Mouse (Mus musculus): ENCODE data around the gene Rabep2. TPM values are rescaled to one million over a fixed set of nuclear protein-coding genes. Genes with fewer than 3 reads are reported as not detected.
"Not testable (repeated sequence)": the region's sequence is repeated elsewhere in the genome, so short reads cannot be mapped to it uniquely, and the experiment has no call there.

Gene Rabep2
- polyA plus RNA-seq, 1 experiment from 2014 or later, result 7.1 TPM

- Histone ChIP-seq H3K4me1 (ENCODE audit: insufficient read depth) (no peaks in the 10 kb centered on the region), H3K9me3 (ENCODE audit: low read length) (no peaks in the 10 kb centered on the region), H3K4me3 (ENCODE audit: low read depth, low read length) (peak overlapping the region; percentile 99; the same call in 1 of the 2 replicates), H3K36me3 (replicated peaks; ENCODE audit: insufficient read depth, low read length) (no peaks in the 10 kb centered on the region; the same call in 1 of the 2 replicates), H3K27me3 (ENCODE audit: insufficient read depth, low read length) (no peaks in the 10 kb centered on the region), H3K9ac (replicated peaks) (0 out of 2 replicates have a peak overlapping the region, but pooled peaks have one; percentile 10), H3K27ac (ENCODE audit: low read depth) (peak overlapping the region; percentile 17), H3K4me2 (ENCODE audit: low read depth, low read length) (peak overlapping the region; percentile 52)
- ATAC-seq, result no peak
- TF ChIP-seq EP300 (IDR thresholded peaks at IDR 0.05; ENCODE audit: low read depth) (no peak), CTCF (IDR thresholded peaks at IDR 0.05; ENCODE audit: low read depth) (no peak)
- no peak for DNase-seq
- WGBS (ENCODE audit: insufficient replicate concordance), result 37% methylated on average over 6 of the region's 6 CpGs
These were observed 31.3 kb upstream of the Rabep2 start for GRCm38 (mm10) chr7:126397221-126397620.

GRCm38 (mm10) chr7:126397822-126398221, 30.7 kb upstream of the Rabep2 start:
- TF ChIP-seq EP300 (IDR thresholded peaks at IDR 0.05; ENCODE audit: low read depth) (no peak), CTCF (IDR thresholded peaks at IDR 0.05; ENCODE audit: low read depth) (no peak)
- no peaks in the 10 kb centered on the region for H3K4me1 ChIP-seq (ENCODE audit: insufficient read depth)
- ATAC-seq (no peak), DNase-seq (no peak)
- H3K4me2 ChIP-seq (ENCODE audit: low read depth, low read length), result no peak overlapping the region
- no peaks in the 10 kb centered on the region for H3K9me3 ChIP-seq (ENCODE audit: low read length)
- 64% methylated on average over 4 of the region's 4 CpGs for WGBS (ENCODE audit: insufficient replicate concordance)
- H3K36me3 ChIP-seq (replicated peaks; ENCODE audit: insufficient read depth, low read length), result no peaks in the 10 kb centered on the region; the same call in 1 of the 2 replicates
- no peak overlapping the region for H3K27ac ChIP-seq (ENCODE audit: low read depth)
- no peaks in the 10 kb centered on the region for H3K27me3 ChIP-seq (ENCODE audit: insufficient read depth, low read length)
- no peak overlapping the region for H3K9ac ChIP-seq (replicated peaks)
- no peak overlapping the region for H3K4me3 ChIP-seq (ENCODE audit: low read depth, low read length)

DNA sequence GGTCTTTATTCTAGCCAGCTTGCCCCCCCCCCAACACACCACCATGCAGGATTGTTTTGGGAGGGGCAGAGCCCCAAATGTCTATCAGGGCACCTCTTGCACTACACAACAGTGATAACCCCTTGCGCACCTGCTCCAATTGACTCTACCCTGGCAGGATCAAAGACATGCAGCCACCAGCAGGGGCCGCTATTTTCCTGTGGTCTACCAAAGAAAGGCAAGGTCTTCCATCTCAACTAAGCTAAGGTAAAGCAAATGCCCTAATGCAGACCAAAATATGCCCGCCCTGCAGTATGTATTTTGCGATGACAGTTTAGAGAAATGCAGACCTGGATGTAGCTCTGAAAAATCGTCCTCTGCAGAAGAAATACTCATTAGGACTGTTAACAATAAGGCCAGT, 29.0 kb upstream of the Rabep2 start:
- no peak for ATAC-seq
- no peak overlapping the region for H3K4me3 ChIP-seq (ENCODE audit: low read depth, low read length)

GRCm38 (mm10) chr7:126402518-126402917, 26.0 kb upstream of the Rabep2 start:
- H3K4me3 ChIP-seq (ENCODE audit: low read depth, low read length); H3K4me1 ChIP-seq (ENCODE audit: insufficient read depth); H3K4me2 ChIP-seq (ENCODE audit: low read depth, low read length); ATAC-seq; DNase-seq; H3K9me3 ChIP-seq (ENCODE audit: low read length); H3K36me3 ChIP-seq (replicated peaks; ENCODE audit: insufficient read depth, low read length); H3K27ac ChIP-seq (ENCODE audit: low read depth); H3K27me3 ChIP-seq (ENCODE audit: insufficient read depth, low read length); H3K9ac ChIP-seq (replicated peaks): not testable (repeated sequence)
- 70% methylated on average over 7 of the region's 8 CpGs for WGBS (ENCODE audit: insufficient replicate concordance)

More for the DNA sequence above, 29.0 kb upstream of the Rabep2 start:
- Histone ChIP-seq H3K27me3 (ENCODE audit: insufficient read depth, low read length) (no peaks in the 10 kb centered on the region), H3K4me1 (ENCODE audit: insufficient read depth) (no peaks in the 10 kb centered on the region), H3K9me3 (ENCODE audit: low read length) (no peaks in the 10 kb centered on the region), H3K36me3 (replicated peaks; ENCODE audit: insufficient read depth, low read length) (no peaks in the 10 kb centered on the region), H3K27ac (ENCODE audit: low read depth) (no peak overlapping the region), H3K4me2 (ENCODE audit: low read depth, low read length) (no peak overlapping the region), H3K9ac (replicated peaks) (no peak overlapping the region)
- WGBS (ENCODE audit: insufficient replicate concordance), result 4% methylated on average over 5 of the region's 5 CpGs
- TF ChIP-seq EP300 (IDR thresholded peaks at IDR 0.05; ENCODE audit: low read depth) (no peak), CTCF (IDR thresholded peaks at IDR 0.05; ENCODE audit: low read depth) (peak; percentile 96)
- DNase-seq, result peak; percentile 90

- no peaks in the 10 kb centered on the region for H3K36me3 ChIP-seq (replicated peaks; ENCODE audit: insufficient read depth, low read length)
- no peak overlapping the region for H3K4me3 ChIP-seq (ENCODE audit: low read depth, low read length)
- H3K9ac ChIP-seq (replicated peaks), result no peak overlapping the region
- no peaks in the 10 kb centered on the region for H3K9me3 ChIP-seq (ENCODE audit: low read length)
- ATAC-seq, result no peak
- H3K4me1 ChIP-seq (ENCODE audit: insufficient read depth), result no peaks in the 10 kb centered on the region
- H3K27me3 ChIP-seq (ENCODE audit: insufficient read depth, low read length), result no peaks in the 10 kb centered on the region
- no peak overlapping the region for H3K27ac ChIP-seq (ENCODE audit: low read depth)
- WGBS (ENCODE audit: insufficient replicate concordance), result 81% methylated on average over 2 of the region's 2 CpGs
- no peak for TF ChIP-seq CTCF (IDR thresholded peaks at IDR 0.05; ENCODE audit: low read depth)
- no peak for TF ChIP-seq EP300 (IDR thresholded peaks at IDR 0.05; ENCODE audit: low read depth)
- H3K4me2 ChIP-seq (ENCODE audit: low read depth, low read length), result no peak overlapping the region
- no peak for DNase-seq
These were observed 19.9 kb upstream of the Rabep2 start for GRCm38 (mm10) chr7:126408686-126409085.

DNA sequence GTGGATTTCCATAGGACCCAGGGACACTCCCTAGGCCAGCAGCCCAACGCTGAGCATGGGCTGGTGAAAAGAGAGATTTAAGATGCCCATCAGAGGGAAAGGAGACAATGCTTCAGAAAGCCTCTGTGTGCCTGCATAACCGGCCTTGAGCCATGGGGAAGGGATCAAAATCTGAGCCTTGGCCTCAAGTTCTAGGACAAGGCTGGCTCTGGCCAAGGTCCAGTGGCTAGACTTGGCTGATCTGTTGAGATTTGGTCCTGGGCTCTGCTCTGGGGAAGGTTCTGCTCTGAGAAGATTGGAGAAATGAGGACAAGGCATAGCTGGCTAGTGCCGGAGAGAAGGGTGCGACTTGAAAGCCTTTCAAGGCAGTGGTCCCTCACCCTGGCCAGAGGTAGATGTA, 17.5 kb upstream of the Rabep2 start:
- no peak overlapping the region for H3K4me3 ChIP-seq (ENCODE audit: low read depth, low read length)
- DNase-seq (no peak), ATAC-seq (no peak)
- no peak overlapping the region for H3K4me2 ChIP-seq (ENCODE audit: low read depth, low read length)
- no peaks in the 10 kb centered on the region for H3K9me3 ChIP-seq (ENCODE audit: low read length)
- H3K27me3 ChIP-seq (ENCODE audit: insufficient read depth, low read length), result no peaks in the 10 kb centered on the region
- H3K36me3 ChIP-seq (replicated peaks; ENCODE audit: insufficient read depth, low read length), result no peaks in the 10 kb centered on the region
- H3K4me1 ChIP-seq (ENCODE audit: insufficient read depth), result no peaks in the 10 kb centered on the region
- WGBS (ENCODE audit: insufficient replicate concordance), result 83% methylated on average over 4 of the region's 4 CpGs
- TF ChIP-seq EP300 (IDR thresholded peaks at IDR 0.05; ENCODE audit: low read depth), result no peak
- no peak for TF ChIP-seq CTCF (IDR thresholded peaks at IDR 0.05; ENCODE audit: low read depth)
- H3K27ac ChIP-seq (ENCODE audit: low read depth), result no peak overlapping the region
- no peak overlapping the region for H3K9ac ChIP-seq (replicated peaks)

GRCm38 (mm10) chr7:126414725-126415124, 13.8 kb upstream of the Rabep2 start, which contains the start of gene Cd19:
Gene Cd19, minus strand, starts transcription at chr7:126414889.
- Histone ChIP-seq H3K4me1 (ENCODE audit: insufficient read depth) (no peaks in the 10 kb centered on the region), H3K27me3 (ENCODE audit: insufficient read depth, low read length) (no peaks in the 10 kb centered on the region), H3K9me3 (ENCODE audit: low read length) (no peaks in the 10 kb centered on the region), H3K36me3 (replicated peaks; ENCODE audit: insufficient read depth, low read length) (no peaks in the 10 kb centered on the region), H3K4me2 (ENCODE audit: low read depth, low read length) (peak within 1 kb of the TSS; percentile 49), H3K4me3 (ENCODE audit: low read depth, low read length) (peak within 1 kb of the TSS; percentile 35), H3K27ac (ENCODE audit: low read depth) (peak within 1 kb of the TSS; percentile 51; the same call in 1 of the 2 replicates), H3K9ac (replicated peaks) (peak within 1 kb of the TSS; percentile 26)
- TF ChIP-seq CTCF (IDR thresholded peaks at IDR 0.05; ENCODE audit: low read depth) (no peak), EP300 (IDR thresholded peaks at IDR 0.05; ENCODE audit: low read depth) (no peak)
- DNase-seq (no peak), ATAC-seq (no peak)
- WGBS (ENCODE audit: insufficient replicate concordance), result 78% methylated on average over 6 of the region's 6 CpGs
